Mouse (Mus musculus): ENCODE data around the gene Bcl9l. TPM values are rescaled to one million over a fixed set of nuclear protein-coding genes. Genes with fewer than 3 reads are reported as not detected.

Gene Bcl9l
- total RNA-seq, 2 experiments from 2014 or later: 64.0 to 72.3 TPM

DNA sequence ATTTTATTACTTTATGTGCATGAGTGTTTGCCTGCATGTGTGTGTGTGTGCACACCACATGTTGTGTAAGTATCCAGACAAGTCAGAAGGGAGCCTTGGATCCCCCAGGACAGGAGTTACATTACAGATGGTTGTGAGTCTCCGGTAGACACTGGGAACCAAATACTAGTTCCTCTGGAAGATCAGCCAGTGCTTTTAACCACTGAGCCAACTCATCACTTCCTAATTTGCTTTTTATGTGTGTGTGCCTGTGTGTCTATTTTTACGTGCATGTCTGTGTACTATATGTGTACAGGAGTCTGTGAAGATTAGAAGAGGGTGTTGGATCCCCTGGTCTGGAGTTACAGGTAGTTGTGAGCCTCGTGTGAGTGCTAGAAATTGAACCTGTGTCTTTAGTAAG is 58.1 kb downstream of the Bcl9l start:
- no peak for DNase-seq (ENCODE audit: low spot score in 2 of 2)

DNA sequence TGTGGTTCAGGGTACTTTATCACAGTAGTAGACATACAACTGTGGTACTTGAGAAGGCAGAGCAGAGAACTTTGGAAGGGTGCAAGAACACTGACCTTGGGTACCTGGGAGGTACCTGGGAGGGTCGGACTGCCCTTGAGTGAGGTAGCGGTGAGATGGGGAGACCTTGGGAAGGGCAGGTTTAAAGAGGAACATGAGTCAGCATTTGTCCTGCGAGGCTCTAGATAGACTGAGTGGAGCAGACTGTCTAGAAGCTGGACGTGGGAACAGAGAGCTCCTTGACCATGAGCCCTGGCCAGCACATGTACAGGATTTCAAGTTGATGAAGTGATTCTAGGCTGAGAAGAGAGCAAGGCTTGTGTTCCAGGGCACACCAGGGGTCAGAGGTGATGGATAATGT is 59.7 kb downstream of the Bcl9l start:
- no peak for DNase-seq (ENCODE audit: low spot score in 2 of 2)

DNA sequence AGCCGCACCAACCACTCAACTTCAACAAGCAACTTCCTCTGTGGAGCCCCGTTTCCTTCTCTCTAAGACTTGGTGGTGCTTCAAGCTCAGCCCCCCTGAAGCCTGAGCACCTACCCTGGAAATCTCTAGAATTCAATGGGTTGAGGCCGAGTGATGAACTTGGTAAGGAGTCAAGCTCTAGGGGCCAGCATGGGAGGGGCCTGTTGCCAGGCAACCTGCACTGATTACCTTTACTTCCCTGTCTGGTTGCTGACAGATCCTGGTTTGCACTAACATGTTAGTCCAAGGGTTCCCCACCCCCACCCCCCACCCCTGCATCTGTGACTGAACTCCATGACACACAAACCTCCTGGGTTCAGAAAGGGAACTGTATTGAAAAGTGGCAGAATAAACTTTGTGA is 62.4 kb downstream of the Bcl9l start:
- DNase-seq (ENCODE audit: low spot score in 2 of 2): no peak

DNA sequence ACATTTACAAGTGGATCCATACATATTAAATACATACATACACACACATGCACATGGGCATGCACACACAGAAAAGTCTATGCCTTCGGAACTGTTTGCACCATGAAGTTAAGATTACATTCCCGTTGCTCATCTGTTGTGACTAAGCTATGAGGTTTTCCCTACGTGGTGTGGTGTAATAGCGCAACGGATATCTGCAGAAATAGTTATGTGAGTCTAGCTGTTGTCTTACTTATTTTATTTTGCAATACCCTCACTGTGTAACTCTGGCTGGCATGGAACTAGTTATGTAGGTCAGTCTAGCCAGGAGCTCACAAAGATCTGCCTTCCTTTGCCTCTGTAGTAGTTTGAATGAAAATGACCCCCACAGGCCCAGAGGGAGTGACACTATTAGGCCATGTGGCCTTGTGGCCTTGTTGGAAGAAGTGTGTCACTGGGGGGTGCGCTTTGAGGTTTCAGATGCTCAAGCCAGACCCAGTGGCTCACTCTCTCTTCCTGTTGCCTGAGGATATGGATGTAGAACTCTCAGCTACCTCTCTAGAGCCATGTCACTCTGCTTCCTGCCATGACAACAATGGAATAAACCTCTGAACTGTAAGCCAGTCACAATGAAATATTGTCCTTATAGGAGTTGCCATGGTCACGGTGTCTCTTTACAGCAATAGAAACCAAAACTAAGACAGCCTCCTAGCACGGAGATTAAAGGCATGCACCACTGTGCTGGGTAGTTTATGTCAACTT is 66.0 kb downstream of the Bcl9l start:
- no peak for DNase-seq (ENCODE audit: low spot score in 2 of 2)

DNA sequence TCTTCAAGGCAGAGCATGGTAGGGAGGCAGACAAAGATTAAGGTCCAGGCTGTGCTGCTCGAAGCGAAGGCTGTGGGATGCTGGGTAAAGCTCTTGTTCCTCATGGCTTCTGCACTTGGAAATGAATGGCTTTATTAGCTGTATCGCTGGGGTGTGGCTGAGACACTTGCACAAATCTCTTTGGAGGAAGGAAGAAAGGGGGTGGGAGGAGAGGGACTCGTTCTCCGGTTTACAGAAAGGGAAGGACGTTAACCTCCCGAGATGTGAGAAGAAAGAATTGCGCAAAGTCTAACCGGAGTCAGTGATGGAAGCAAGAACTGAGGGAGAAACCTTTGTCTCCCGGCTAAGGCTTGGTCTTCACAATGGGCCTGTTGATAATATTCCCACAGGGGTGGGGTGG is 68.5 kb downstream of the Bcl9l start:
- no peak for DNase-seq (ENCODE audit: low spot score in 2 of 2)

DNA sequence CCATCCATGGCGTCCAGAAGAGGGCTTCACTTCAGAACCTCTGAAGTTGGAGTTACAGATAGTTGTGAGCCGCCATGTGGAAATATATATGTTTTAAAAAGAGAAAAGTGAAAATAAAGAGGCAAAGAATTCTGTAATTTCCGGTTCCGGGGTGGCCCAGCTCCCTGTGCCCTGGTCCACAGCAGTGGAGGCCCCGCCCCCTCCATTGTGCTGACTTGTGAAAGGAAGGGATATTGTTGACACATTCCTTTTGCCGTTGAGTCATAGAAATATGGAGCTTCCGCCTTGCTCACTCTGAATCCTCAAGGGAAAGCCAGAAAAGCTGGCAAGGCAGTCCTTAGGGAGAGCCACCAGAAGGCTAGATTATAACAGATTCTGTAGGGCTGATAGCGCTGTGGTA is 69.5 kb downstream of the Bcl9l start:
- no peak for DNase-seq (ENCODE audit: low spot score in 2 of 2)

Other genes with a start within 250 kb of the Bcl9l start
- gene Cbl, start 248.8 kb upstream of the Bcl9l start, total RNA-seq (2021): 10 to 100 TPM; 59.8 to 66.3 TPM
- 1 to 10 TPM; 4.7 to 6.1 TPM for gene Ccdc153, start 242.1 kb upstream of the Bcl9l start, total RNA-seq (2021)
- gene Pdzd3, start 231.4 kb upstream of the Bcl9l start, total RNA-seq (2021): 1 to 10 TPM in 1 of 2 experiments, under 1 TPM in 1; 0.86 to 1.5 TPM
- 10 to 100 TPM; 10.0 to 11.8 TPM for gene Nlrx1, start 214.2 kb upstream of the Bcl9l start, total RNA-seq (2021)
- gene Abcg4, start 194.2 kb upstream of the Bcl9l start, total RNA-seq (2021): 10 to 100 TPM; 65.5 to 74.6 TPM
- 10 to 100 TPM; 30.0 to 30.6 TPM for gene Hinfp, start 177.2 kb upstream of the Bcl9l start, total RNA-seq (2021)
- 100 to 1,000 TPM; 197 to 228 TPM for gene C2cd2l, start 162.5 kb upstream of the Bcl9l start, total RNA-seq (2021)
- gene Dpagt1, start 156.8 kb upstream of the Bcl9l start, total RNA-seq (2021): 10 to 100 TPM; 14.7 to 15.7 TPM
- gene H2afx, start 148.1 kb upstream of the Bcl9l start, total RNA-seq (2021): 10 to 100 TPM; 46.1 to 47.7 TPM
- 10 to 100 TPM; 18.9 to 21.2 TPM for gene Hmbs, start 138.6 kb upstream of the Bcl9l start, total RNA-seq (2021)
- 10 to 100 TPM; 54.9 to 56.6 TPM for gene Vps11, start 121.2 kb upstream of the Bcl9l start, total RNA-seq (2021)
- 100 to 1,000 TPM; 130 to 141 TPM for gene Hyou1, start 103.3 kb upstream of the Bcl9l start, total RNA-seq (2021)
- 10 to 100 TPM; 27.4 to 28.9 TPM for gene Slc37a4, start 86.0 kb upstream of the Bcl9l start, total RNA-seq (2021)
- gene Rps25, start 75.7 kb upstream of the Bcl9l start, total RNA-seq (2021): 100 to 1,000 TPM; 717 to 799 TPM
- 10 to 100 TPM; 70.1 to 72.2 TPM for gene Trappc4, start 75.2 kb upstream of the Bcl9l start, total RNA-seq (2021)
- gene Ccdc84, start 64.3 kb upstream of the Bcl9l start, total RNA-seq (2021): 10 to 100 TPM; 19.0 to 21.1 TPM
- gene Foxr1, start 41.7 kb upstream of the Bcl9l start, total RNA-seq (2021): not detected
- not detected for gene Upk2, start 27.8 kb upstream of the Bcl9l start, total RNA-seq (2021)
- gene Cxcr5, start 79.1 kb downstream of the Bcl9l start, total RNA-seq (2021): not detected
- 100 to 1,000 TPM; 145 to 146 TPM for gene Ddx6, start 122.1 kb downstream of the Bcl9l start, total RNA-seq (2021)
- not detected for gene Treh, start 190.4 kb downstream of the Bcl9l start, total RNA-seq (2021)

All from layer of hippocampus, adult 18-20 months (tissue).